Mouse (Mus musculus): ENCODE results near the gene Gm36864. TPM values are rescaled to one million over a fixed set of nuclear protein-coding genes. Genes with fewer than 3 reads are reported as not detected.
A peak's percentile ranks its signal among the peaks of the same experiment; 100 is the strongest.

Gene Gm36864
- polyA plus RNA-seq, 1 experiment = 0.06 TPM

GRCm38 (mm10) chr7:44261147-44261546 lies 25.2 kb downstream of the Gm36864 start, which contains the start of gene Gm15517:
Gene Gm15517 (plus strand): TSS chr7:44261447.
- Histone ChIP-seq H3K27me3 (ENCODE audit: control insufficient read depth, insufficient read depth, insufficient read length) (peaks cover 19% of the 10 kb centered on the region), H3K79me2 (ENCODE audit: control insufficient read depth, insufficient read depth) (no peaks in the 10 kb centered on the region), H3K36me3 (ENCODE audit: control insufficient read depth, insufficient read depth) (no peaks in the 10 kb centered on the region), H3K79me3 (ENCODE audit: low read depth) (no peaks in the 10 kb centered on the region), H3ac (ENCODE audit: control insufficient read depth, insufficient read length, low read depth) (no peak within 1 kb of the TSS), H3K4me3 (ENCODE audit: insufficient read depth, poor library complexity, severe bottlenecking) (no peak within 1 kb of the TSS)
- TF ChIP-seq USF1 (IDR thresholded peaks at IDR 0.05; ENCODE audit: low read depth) = no peak
- TF ChIP-seq MAX (IDR thresholded peaks at IDR 0.05) = no peak
- no peak for TF ChIP-seq CTCF (IDR thresholded peaks at IDR 0.05; ENCODE audit: control insufficient read depth, insufficient read depth, insufficient read length)
- TF ChIP-seq MYOG (IDR thresholded peaks at IDR 0.05; ENCODE audit: control insufficient read depth, extremely low read depth, insufficient read length) = no peak
- TF ChIP-seq FOSL1 (IDR thresholded peaks at IDR 0.05; ENCODE audit: insufficient read depth, low read length, poor library complexity, severe bottlenecking) = no peak
- TF ChIP-seq CEBPB (IDR thresholded peaks at IDR 0.05; ENCODE audit: low read depth) = no peak
- TF ChIP-seq MYOD1 (IDR thresholded peaks at IDR 0.05; ENCODE audit: control insufficient read depth, insufficient read length, low read depth) = no peak

GRCm38 (mm10) chr7:44262791-44263643 lies 27.0 kb downstream of the Gm36864 start:
- Histone ChIP-seq H3K36me3 (ENCODE audit: control insufficient read depth, insufficient read depth) (no peaks in the 10 kb centered on the region), H3K4me3 (ENCODE audit: insufficient read depth, poor library complexity, severe bottlenecking) (no peak overlapping the region), H3K79me3 (ENCODE audit: low read depth) (no peaks in the 10 kb centered on the region), H3ac (ENCODE audit: control insufficient read depth, insufficient read length, low read depth) (no peak overlapping the region), H3K27me3 (ENCODE audit: control insufficient read depth, insufficient read depth, insufficient read length) (peaks cover 29% of the 10 kb centered on the region), H3K79me2 (ENCODE audit: control insufficient read depth, insufficient read depth) (no peaks in the 10 kb centered on the region)
- TF ChIP-seq CTCF (IDR thresholded peaks at IDR 0.05; ENCODE audit: control insufficient read depth, insufficient read depth, insufficient read length) (peak; percentile 85), FOSL1 (IDR thresholded peaks at IDR 0.05; ENCODE audit: insufficient read depth, low read length, poor library complexity, severe bottlenecking) (no peak)

GRCm38 (mm10) chr7:44268117-44268516 lies 32.1 kb downstream of the Gm36864 start:
- Histone ChIP-seq H3K36me3 (ENCODE audit: control insufficient read depth, insufficient read depth) (no peaks in the 10 kb centered on the region), H3K27me3 (ENCODE audit: control insufficient read depth, insufficient read depth, insufficient read length) (peaks cover 34% of the 10 kb centered on the region), H3K4me3 (ENCODE audit: insufficient read depth, poor library complexity, severe bottlenecking) (no peak overlapping the region), H3ac (ENCODE audit: control insufficient read depth, insufficient read length, low read depth) (no peak overlapping the region), H3K79me2 (ENCODE audit: control insufficient read depth, insufficient read depth) (no peaks in the 10 kb centered on the region), H3K79me3 (ENCODE audit: low read depth) (no peaks in the 10 kb centered on the region)
- TF ChIP-seq MYOD1 (IDR thresholded peaks at IDR 0.05; ENCODE audit: control insufficient read depth, insufficient read length, low read depth) (no peak), FOSL1 (IDR thresholded peaks at IDR 0.05; ENCODE audit: insufficient read depth, low read length, poor library complexity, severe bottlenecking) (no peak), USF1 (IDR thresholded peaks at IDR 0.05; ENCODE audit: low read depth) (no peak), MAX (IDR thresholded peaks at IDR 0.05) (no peak), CEBPB (IDR thresholded peaks at IDR 0.05; ENCODE audit: low read depth) (no peak), MYOG (IDR thresholded peaks at IDR 0.05; ENCODE audit: control insufficient read depth, extremely low read depth, insufficient read length) (no peak), CTCF (IDR thresholded peaks at IDR 0.05; ENCODE audit: control insufficient read depth, insufficient read depth, insufficient read length) (no peak)

- TF ChIP-seq MYOD1 (IDR thresholded peaks at IDR 0.05; ENCODE audit: control insufficient read depth, insufficient read length, low read depth) = no peak
- TF ChIP-seq MAX (IDR thresholded peaks at IDR 0.05) = no peak
- TF ChIP-seq CEBPB (IDR thresholded peaks at IDR 0.05; ENCODE audit: low read depth) = no peak
- no peak for TF ChIP-seq CTCF (IDR thresholded peaks at IDR 0.05; ENCODE audit: control insufficient read depth, insufficient read depth, insufficient read length)
- TF ChIP-seq MYOG (IDR thresholded peaks at IDR 0.05; ENCODE audit: control insufficient read depth, extremely low read depth, insufficient read length) = no peak
- TF ChIP-seq FOSL1 (IDR thresholded peaks at IDR 0.05; ENCODE audit: insufficient read depth, low read length, poor library complexity, severe bottlenecking) = no peak
- TF ChIP-seq USF1 (IDR thresholded peaks at IDR 0.05; ENCODE audit: low read depth) = no peak
- H3K79me2 ChIP-seq (ENCODE audit: control insufficient read depth, insufficient read depth) = no peaks in the 10 kb centered on the region
- no peak overlapping the region for H3K4me3 ChIP-seq (ENCODE audit: insufficient read depth, poor library complexity, severe bottlenecking)
- H3ac ChIP-seq (ENCODE audit: control insufficient read depth, insufficient read length, low read depth) = no peak overlapping the region
- no peaks in the 10 kb centered on the region for H3K79me3 ChIP-seq (ENCODE audit: low read depth)
- peaks cover 43% of the 10 kb centered on the region for H3K27me3 ChIP-seq (ENCODE audit: control insufficient read depth, insufficient read depth, insufficient read length)
- H3K36me3 ChIP-seq (ENCODE audit: control insufficient read depth, insufficient read depth) = no peaks in the 10 kb centered on the region
Observed at GRCm38 (mm10) chr7:44269397-44269796, 33.4 kb downstream of the Gm36864 start.

GRCm38 (mm10) chr7:44271309-44271708 lies 35.3 kb downstream of the Gm36864 start:
- TF ChIP-seq USF1 (IDR thresholded peaks at IDR 0.05; ENCODE audit: low read depth) = no peak
- no peak for TF ChIP-seq FOSL1 (IDR thresholded peaks at IDR 0.05; ENCODE audit: insufficient read depth, low read length, poor library complexity, severe bottlenecking)
- TF ChIP-seq CTCF (IDR thresholded peaks at IDR 0.05; ENCODE audit: control insufficient read depth, insufficient read depth, insufficient read length) = no peak
- no peak for TF ChIP-seq MYOG (IDR thresholded peaks at IDR 0.05; ENCODE audit: control insufficient read depth, extremely low read depth, insufficient read length)
- TF ChIP-seq MYOD1 (IDR thresholded peaks at IDR 0.05; ENCODE audit: control insufficient read depth, insufficient read length, low read depth) = no peak
- no peak for TF ChIP-seq MAX (IDR thresholded peaks at IDR 0.05)
- TF ChIP-seq CEBPB (IDR thresholded peaks at IDR 0.05; ENCODE audit: low read depth) = no peak
- Histone ChIP-seq H3K36me3 (ENCODE audit: control insufficient read depth, insufficient read depth) (no peaks in the 10 kb centered on the region), H3ac (ENCODE audit: control insufficient read depth, insufficient read length, low read depth) (no peak overlapping the region), H3K27me3 (ENCODE audit: control insufficient read depth, insufficient read depth, insufficient read length) (peaks cover 55% of the 10 kb centered on the region), H3K79me2 (ENCODE audit: control insufficient read depth, insufficient read depth) (no peaks in the 10 kb centered on the region), H3K79me3 (ENCODE audit: low read depth) (no peaks in the 10 kb centered on the region), H3K4me3 (ENCODE audit: insufficient read depth, poor library complexity, severe bottlenecking) (no peak overlapping the region)
